Mouse (Mus musculus) olfactory bulb, adult 2 months (tissue): Measurements from ENCODE around the gene Ccl11.

Source experiments
- CTCF ChIP-seq: fragments of 200-500 bp; IDR thresholded peaks from 2 replicates; pipeline ENCODE4 v1.5.1; 2012; ENCODE audit warnings: low read depth, mild to moderate bottlenecking, low read length, moderate library complexity; ENCODE audit not compliant: insufficient read depth
- POLR2A ChIP-seq: fragments of 200-500 bp; IDR thresholded peaks from 2 replicates; pipeline ENCODE4 v1.6.1; 2012; ENCODE audit warnings: mild to moderate bottlenecking, low read depth, low read length, moderate library complexity; ENCODE audit not compliant: insufficient read depth

DNA sequence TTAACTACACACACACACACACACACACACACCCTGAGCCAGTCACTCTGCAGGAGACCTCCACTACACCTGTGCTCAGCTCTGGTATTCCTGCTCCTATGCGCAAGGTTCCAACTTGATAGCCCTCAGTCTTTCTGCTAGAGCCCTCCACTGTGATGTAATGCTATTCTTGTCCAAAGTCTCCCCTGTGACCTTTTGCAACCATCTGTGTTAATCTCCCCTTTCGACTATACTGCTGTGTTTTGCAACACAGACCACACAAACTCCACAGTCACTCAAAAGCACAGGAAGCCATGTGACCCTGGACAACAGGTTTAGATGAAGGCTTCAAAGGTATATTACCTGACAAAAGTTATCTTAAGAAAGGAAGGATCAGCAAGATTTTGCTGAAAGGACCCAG, 5.8 kb downstream of the Ccl11 start:
- TF ChIP-seq POLR2A: no peak
- no peak for TF ChIP-seq CTCF
